Mouse (Mus musculus) kidney, postnatal 10 days (tissue): ENCODE results near the gene 4930568D16Rik.

Experiments used
- DNase-seq: peaks from one replicate; pipeline ENCODE4 v3.0.0; 2021; ENCODE audit warnings: mixed read lengths

4930568D16Rik gene

DNA sequence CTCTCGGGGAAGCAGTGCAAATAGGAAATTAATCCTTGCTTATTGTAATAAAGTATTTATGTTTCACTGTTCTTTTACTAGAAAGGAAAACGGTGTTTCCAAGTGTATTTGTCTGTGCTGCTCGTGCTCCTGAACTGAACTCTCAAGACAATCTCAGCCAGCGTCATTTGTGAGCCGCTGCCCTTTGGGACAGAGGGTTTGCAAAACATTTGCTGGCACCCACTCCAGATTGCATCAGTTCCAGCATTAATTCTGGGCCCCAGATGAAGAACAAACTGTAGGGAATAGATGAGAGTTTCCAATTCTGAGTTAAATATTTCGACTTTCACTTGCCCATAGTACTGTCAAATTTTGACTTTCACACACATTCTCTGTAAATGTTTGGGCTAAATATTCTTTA lies 28.8 kb downstream of the 4930568D16Rik start:
- DNase-seq: peak; percentile 28

DNA sequence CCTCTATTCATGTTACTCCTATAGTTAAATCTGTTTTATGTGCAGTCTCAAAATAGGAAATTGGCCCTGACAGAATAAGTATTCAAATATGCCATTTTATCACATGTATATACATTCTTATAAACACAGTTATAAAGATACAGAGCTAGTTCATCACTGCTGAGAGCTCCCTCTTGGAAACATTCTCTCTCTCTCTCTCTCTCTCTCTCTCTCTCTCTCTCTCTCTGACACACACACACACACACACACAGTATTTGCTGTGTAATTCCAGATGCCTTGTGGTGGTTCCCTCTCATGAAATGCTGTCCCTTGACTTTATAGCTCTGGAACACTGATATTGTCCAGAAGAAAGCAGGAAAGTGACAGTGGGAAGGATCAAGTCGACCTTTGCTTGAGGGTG lies 29.5 kb downstream of the 4930568D16Rik start:
- no peak for DNase-seq

DNA sequence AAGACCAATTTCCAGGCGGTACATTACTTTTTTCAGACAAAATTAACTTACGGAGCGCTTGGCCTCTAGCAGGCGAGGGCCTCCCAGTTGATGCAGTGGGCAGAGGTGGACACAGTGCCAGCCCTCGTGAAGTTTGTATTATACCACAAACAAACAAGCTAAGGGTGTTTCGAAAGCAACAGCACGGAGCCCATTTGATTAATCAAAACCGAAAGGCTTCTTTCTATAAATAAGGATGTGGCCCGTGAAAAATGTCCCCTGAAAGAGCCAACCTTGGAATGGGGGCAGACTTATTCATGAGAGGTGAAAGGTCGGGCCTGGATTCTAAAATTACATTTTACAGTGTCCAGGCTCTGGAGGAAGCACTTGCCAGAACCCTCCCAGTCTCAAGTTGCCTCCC lies 30.1 kb downstream of the 4930568D16Rik start:
- DNase-seq: peak; percentile 28

DNA sequence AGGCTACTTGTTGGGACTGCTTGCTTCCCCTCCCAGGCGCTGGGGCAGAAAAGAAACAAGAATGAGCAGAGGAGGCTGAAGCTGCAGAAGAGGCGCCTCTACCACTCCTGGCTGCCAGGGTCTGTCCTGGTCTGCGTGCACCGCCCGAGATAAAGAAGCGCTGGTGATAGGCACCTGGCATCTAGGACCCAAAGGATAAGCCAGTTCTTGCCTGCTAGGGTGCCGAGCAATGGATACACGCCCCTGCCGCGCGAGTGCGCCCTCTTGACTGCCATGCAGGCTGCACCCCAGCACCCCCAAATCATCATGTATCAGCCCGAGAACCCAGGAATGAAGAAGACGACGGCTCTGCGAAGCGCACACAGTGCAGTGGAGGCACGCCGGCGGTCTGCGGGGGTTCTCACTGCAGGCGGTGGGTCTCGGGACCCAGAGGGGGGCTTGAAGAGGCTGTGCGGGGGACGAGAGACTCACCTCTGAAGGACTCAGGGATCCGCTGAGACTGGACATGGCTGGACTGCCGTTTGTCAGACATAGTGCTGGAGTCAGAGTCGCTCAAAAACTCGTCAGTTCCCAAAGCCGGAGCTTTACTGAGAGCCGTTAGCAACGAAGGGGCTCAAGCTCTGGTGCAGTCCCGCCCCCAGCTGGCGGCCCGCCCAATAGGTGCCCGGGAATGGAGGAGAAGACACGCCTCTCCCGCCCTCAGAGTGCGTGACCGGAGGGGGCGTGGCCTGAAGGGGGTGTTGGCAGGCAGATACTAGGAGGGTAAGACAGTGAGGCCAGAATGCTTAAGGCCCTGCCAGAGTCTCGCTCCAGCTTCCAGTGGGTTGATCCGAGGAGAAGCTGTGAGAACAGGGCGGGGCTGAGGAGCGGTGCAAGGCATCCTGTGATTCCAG lies 30.9 kb downstream of the 4930568D16Rik start, which contains the start of gene Stom:
Stom (minus strand) TSS at position 589 of the 893 bp plus-strand sequence.
- peak; percentile 100 for DNase-seq

DNA sequence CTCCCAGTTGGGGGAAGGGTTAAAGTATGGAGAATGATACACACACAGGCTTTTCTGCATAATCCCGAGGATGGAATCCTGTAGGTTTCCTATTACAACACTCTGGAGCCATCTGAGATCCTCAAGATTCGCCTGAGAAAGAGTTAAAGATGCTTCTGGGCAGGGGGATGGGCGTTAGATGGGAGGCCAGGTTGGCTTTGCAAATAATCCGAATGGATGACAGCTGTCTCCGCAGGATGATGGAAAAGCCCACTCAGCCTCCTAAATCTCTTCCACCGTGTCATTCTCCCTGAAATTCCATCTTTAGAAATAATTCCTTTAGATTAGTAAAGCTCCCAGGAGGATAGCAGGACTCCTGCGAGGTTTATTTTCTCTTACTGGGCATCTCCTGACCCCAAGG lies 31.9 kb downstream of the 4930568D16Rik start:
- no peak for DNase-seq

DNA sequence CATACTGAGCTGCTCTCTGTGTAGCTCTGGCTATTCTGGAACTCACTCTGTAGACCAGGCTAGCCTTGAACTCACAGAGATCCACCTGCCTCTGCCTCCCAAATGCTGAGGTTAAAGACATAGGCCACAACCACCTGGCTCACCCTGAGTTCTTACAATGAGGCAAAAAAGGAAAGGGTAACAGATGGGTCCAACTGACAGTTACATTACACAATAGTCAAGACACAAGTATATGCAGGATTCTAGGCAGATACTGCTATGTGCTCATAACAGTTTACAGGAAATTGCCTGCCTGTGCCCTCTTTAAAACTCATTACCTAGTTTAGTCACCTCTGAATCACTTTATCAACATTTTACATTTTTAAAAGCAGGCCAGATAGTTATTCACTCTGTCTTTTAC lies 33.9 kb downstream of the 4930568D16Rik start:
- DNase-seq: no peak

DNA sequence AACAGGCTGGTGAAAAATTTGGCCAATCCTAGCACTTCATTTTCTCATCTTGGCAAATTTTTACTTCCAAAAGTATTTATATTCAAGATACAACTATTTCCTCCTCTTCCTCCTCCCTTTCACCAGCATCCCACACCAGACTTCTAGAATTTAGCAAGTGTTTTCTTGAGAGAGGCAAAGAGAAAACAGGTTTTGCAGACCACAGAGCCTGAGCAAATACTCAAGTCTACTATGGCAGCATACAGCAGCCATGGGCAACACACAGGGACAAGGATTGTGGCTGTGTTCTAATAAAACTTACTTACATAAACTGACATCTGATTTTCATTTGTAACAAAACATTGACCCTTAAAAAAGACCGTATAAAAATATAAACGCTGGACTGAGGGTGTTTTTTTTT lies 36.3 kb downstream of the 4930568D16Rik start:
- no peak for DNase-seq

DNA sequence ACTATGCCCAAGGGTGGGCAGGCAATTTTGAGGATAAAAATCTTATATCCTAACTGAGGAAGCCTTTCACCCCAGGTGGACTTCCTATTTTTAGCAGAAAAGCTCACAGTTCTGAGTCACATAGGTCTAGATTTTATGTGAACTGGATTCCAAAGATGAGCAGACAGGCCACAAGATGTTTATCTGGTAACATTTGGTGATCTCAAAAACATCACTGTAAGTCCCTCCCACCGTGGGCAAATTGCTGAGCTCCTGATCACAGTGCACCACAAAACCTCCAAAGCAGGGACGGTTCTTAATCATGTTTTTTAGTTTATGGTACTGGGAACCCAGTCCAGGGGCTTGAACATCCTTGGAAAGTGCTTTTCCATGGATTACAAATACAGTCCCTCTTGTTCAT lies 38.5 kb downstream of the 4930568D16Rik start:
- DNase-seq: no peak

DNA sequence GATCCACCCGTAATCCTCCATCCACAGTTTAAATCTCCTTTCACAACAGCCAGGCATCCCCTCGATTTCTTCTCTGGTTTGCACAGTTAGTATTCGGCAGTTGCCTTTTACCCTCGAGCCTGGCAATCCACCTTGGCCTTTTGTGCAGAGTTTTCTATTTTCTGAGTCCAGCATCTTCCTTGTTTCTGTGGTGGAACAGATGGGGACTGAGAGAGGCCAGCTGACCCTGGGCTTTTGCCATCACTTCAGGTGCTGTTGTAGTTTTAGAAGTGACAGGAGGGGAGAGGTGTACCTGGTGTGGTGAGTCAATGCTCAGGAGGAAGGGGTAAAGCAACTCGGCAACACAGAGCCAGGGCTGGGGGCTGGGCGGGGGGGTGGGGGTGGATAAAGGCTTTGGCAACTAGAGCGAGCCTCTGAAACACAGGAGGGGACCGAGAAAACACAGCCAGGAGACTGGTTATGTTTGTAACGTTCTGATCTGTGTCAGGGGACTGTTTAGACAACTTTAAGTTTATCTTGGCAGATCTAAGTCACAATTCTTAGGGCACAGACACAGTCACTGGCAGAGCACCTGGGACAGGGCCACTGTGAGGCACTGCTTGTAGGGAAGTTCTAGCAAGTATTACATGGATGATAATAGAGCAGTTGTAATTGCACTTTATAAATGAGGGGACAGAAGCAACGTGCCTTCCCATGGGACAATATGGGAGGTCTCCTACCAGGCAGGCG lies 39.3 kb downstream of the 4930568D16Rik start:
- no peak for DNase-seq

DNA sequence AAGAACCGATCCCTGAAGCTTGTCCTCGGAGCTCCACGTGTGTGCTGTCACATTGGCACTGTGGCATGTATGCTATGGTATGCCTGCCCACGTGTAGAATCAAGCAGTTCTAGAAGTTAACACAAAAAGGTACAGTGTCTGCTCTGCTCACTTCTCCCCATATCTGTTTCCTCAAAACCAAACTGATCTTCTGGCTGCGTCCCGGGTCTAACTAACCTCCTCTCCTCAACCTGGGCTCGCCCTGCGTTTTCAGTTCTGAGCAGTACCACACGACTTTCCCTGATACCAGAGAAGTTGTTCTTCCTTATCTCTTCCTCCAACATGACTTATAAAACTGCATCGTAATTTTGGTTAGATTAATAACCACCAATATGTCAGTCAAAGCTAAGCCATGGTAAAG lies 39.9 kb downstream of the 4930568D16Rik start:
- DNase-seq: no peak

DNA sequence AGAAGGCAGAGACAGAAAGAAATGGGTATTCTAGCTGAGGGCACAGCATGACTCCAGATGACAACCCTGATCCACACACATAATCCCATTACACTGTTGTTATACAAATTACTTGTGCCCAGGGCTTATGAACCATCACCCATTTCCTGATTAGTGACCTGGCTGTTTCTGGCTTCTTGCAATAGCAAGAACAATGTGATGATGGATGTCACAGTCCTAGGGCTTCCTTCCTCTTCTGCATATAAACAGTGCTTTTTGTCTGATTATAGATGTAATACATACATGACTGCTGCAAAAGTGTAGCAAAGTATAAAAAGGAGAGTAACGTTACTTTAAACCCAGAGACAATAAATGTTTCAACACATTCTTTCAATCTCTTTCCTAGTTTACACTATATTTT lies 40.6 kb downstream of the 4930568D16Rik start:
- no peak for DNase-seq

DNA sequence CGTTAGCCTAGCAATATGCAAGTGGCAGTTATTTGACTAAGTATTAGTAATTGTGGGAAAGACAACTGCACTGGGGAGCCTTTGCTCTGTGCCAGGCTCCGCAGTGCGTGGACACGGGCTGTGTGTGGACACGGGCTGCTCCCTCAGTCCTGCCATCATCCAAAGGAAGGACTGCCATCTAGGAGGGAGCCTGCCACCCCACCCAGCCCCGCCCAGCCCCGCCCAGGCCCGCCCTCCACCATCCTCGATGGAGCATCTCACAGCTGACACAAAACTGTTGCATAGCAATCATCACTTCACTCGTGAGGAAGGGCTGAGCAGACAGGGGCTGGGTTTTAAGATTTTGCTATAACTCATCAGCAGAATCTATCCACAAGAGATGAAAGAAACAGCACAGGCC lies 41.6 kb downstream of the 4930568D16Rik start:
- DNase-seq: no peak

DNA sequence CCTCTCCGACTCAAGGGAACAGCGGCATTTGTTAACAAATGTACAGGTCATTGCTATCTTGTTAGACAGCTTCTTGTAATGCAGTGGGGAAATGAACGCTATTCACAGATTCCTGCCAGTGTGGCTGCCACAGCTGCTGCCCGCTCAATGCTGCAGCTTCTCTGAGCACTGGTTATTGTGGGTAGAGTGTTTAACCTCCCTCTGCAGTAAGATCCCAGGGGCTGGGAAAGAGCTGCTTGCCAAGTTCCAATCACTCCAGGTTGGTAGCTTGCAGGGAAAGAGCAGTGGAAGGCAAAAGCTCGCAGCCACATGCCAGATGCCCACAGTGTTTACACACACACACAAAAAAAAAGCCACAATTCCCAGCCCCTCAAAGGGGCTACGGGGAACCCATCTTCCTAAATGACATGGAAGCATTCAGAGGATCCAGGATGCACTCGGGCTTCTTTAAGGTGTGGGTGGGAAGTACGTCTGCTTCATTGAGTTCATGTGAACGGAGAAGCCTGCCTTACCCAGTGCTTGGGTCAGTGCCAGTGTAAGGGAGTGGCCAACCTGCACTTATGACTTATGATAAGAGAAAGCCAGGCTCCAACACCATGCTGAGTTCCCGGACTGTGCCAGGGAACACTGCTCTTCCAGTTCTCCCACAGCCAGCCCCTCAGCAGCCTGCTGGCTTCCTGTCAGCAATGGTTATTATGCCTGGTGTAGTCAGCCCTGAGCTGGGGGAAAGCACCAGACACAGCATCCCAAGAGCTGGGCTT lies 44.9 kb downstream of the 4930568D16Rik start:
- DNase-seq: peak; percentile 43

DNA sequence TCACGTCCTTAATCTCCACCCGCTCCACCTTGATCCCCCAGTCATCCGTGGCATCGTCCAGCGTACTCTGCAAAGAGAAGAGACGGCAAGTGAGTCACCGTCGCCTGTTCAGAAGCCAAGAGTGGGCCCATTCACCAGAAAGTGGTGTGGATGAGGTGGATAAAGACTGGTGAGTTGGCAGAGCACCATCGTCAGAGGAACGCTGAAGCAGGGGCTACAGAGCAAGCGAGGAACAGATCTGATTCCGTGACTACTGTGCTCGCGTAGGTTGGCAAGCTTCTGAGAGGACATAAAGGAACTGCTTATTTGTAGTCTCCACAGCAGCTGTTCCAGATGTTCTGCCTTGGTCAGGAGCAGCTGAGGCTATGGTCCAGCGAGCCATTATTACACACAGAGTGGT lies 47.1 kb downstream of the 4930568D16Rik start:
- DNase-seq: no peak

DNA sequence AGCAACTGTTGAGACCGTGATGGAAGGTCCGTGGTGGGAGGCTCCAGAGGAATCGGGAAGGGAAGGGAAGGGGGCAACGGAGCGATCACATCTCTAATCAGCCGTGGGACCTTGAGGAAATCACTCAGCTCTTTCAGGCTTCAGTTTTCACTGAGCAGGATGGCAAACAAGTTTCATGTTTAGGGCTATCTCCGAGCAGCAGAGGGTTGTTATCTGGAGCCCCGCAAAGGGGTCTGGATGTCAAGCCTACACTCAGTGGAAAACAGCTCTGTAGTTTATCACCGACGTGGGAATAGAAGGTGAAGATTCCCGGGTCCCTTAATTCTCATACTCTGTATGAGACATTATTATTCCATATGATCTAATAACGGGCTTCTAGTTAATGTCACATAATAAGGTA lies 49.1 kb downstream of the 4930568D16Rik start:
- DNase-seq: no peak

DNA sequence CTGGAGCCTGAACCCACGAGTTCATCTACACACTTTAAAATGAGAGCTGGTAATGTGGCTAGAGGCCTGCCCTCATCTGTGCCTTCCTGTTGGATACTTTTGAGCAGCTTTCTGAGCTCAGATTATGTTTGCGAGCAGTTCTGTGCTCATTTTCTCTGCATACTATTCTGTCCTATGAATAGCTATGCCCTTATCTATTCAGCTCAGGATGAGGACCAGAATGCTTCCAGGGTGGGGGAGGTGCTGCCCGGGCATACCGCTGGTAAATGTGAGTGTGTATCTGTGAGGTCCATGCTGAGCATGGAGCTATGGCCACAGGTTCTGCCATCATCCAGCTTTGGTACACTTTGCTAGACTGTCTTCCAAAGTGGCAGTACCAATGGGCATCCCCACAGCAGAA lies 49.9 kb downstream of the 4930568D16Rik start:
- DNase-seq: no peak

DNA sequence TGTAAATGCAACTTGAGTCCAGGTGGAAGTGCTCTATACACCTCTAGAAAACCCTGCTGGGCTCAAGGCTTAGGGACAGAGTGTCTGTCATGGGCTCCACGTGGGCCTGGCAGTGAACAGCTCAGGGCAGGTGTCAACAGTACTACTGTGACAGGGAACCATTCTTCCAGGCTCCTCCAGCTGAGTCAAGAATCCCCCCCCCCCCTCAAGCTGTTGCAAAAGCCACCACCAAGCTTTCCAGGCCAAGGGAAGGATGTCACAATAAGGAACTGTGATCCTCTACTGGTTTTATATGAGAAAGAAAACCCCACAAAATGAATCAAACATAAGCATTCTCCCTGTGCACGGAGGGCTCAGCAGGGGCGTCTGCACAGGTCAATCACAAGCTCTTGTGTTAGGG lies 53.2 kb downstream of the 4930568D16Rik start:
- no peak for DNase-seq

DNA sequence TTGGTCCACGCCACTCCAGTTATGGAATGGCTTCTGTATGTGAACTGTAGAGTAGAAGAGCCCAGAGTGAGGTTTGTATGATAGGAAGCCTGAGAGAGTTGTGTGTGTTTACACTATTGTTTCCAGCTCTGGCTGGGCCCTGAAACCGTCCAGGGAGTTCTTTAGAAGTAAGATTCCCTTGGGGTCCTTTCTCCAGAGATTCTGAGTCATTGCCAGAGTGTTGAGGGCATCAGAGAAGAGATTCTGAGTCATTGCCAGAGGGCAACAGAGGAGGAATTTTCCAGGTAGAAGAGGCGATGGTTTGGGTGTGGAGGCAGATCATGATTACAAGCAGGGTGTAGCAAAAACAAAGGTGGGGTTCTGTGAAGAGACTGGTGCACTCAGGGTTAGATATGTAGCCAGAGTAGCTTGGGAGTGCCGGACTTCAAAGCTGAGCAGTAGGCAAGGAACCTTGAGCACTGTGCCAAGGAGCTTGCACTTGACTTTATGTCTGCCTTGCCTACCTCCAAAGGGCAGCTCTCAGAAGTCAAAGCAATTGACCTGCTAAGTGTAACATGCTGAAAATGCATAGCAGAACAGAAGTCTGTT lies 57.5 kb downstream of the 4930568D16Rik start:
- DNase-seq: no peak

DNA sequence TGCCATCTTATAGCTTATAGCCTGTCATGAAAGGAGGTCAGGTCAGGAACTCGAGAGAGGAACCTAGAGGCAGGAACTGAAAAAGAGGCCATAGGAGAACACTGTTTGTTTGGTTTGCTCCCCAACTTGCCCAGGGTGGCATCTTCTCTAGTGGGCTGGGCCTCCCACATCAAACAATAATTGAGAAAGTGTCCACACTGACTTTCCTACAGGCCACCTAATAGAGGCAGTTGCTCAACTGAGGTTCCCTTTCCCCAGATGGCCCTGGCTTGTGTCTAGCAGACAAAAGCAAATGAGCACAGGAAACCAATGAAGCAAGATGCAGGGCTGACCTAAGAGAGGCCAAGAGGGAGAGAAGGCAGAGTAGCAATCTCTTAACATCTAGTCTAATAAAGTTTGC lies 59.4 kb downstream of the 4930568D16Rik start:
- DNase-seq: no peak
